Mouse (Mus musculus) liver, embryonic 13.5 days (tissue): ENCODE data around the gene Pappa. TPM values are rescaled to one million over a fixed set of nuclear protein-coding genes. Genes with fewer than 3 reads are reported as not detected.

Source experiments
- ATAC-seq: fragments of 200-750 bp; cut with Nextera tagmentation; 2 replicates; pipeline ENCODE4 v1.8.0; 2017; ENCODE audit warnings: low read depth, mild to moderate bottlenecking, moderate number of reproducible peaks, moderate library complexity
- DNase-seq: peaks from one replicate; pipeline ENCODE4 v3.0.0; 2022
- H3K27ac ChIP-seq: fragments of 300-500 bp; sonication (generic); 2 replicates; pipeline ENCODE4 v1.5.1; 2015; ENCODE audit warnings: moderate library complexity, mild to moderate bottlenecking, inconsistent platforms
- H3K27me3 ChIP-seq: fragments of 300-500 bp; sonication (generic); 2 replicates; pipeline ENCODE4 v1.6.1; 2015; ENCODE audit warnings: mild to moderate bottlenecking, inconsistent platforms
- H3K36me3 ChIP-seq: fragments of 300-500 bp; sonication (generic); 2 replicates; pipeline ENCODE4 v1.6.1; 2015; ENCODE audit warnings: mild to moderate bottlenecking, inconsistent platforms
- H3K4me1 ChIP-seq: fragments of 300-500 bp; sonication (generic); replicated peaks from 2 replicates; pipeline ENCODE4 v1.6.1; 2015; ENCODE audit warnings: inconsistent platforms
- H3K4me2 ChIP-seq: fragments of 300-500 bp; sonication (generic); 2 replicates; pipeline ENCODE4 v1.6.1; 2015; ENCODE audit warnings: inconsistent platforms, mild to moderate bottlenecking, moderate library complexity
- H3K4me3 ChIP-seq: fragments of 300-500 bp; sonication (generic); replicated peaks from 2 replicates; pipeline ENCODE4 v1.5.1; 2015; ENCODE audit warnings: mild to moderate bottlenecking, inconsistent platforms
- H3K9ac ChIP-seq: fragments of 300-500 bp; sonication (generic); 2 replicates; pipeline ENCODE4 v1.6.1; 2015; ENCODE audit warnings: mild to moderate bottlenecking, inconsistent platforms
- H3K9me3 ChIP-seq: fragments of 300-500 bp; sonication (generic); replicated peaks from 2 replicates; pipeline ENCODE4 v1.6.1; 2016; ENCODE audit warnings: inconsistent platforms
- WGBS: fragments of 180-500 bp; shearing (Covaris S2); methylation state at CpG from one replicate; pipeline ENCODE4 v1.1.7; 2015; ENCODE audit not compliant: insufficient replicate concordance; 5-methylcytosine and 5-hydroxymethylcytosine counted together
- polyA plus RNA-seq: library from polyadenylated mRNA; unstranded; fragments of >200 nt; fragmentation: Nextera tagmentation; extraction: Ambion mirVana; gene quantifications from 2 replicates; pipeline ENCODE4 v1.2.1, GENCODE M21; 2015

The Pappa gene
- polyA plus RNA-seq, result 0.02 and 0.03 TPM in 2 replicates

- DNase-seq, result no peak
- H3K9ac ChIP-seq, result no peak within 1 kb of the TSS
- H3K27ac ChIP-seq, result no peak within 1 kb of the TSS
- H3K4me1 ChIP-seq, result 0 out of 2 replicates have a peak, but pooled peaks cover 5% of the 10 kb centered on the region
- H3K4me2 ChIP-seq, result peak within 1 kb of the TSS; percentile 60
- H3K36me3 ChIP-seq, result no peaks in the 10 kb centered on the region
- peaks cover 61% of the 10 kb centered on the region for H3K27me3 ChIP-seq
- H3K9me3 ChIP-seq, result no peaks in the 10 kb centered on the region
- no peak for ATAC-seq
- H3K4me3 ChIP-seq, result peak within 1 kb of the TSS; percentile 49
- under 1% methylated on average over 15 of the region's 16 CpGs for WGBS
Observed at GRCm38 (mm10) chr4:65123741-65124224, at the start of gene Pappa. TSS of gene Pappa (plus strand) at chr4:65124174.

- no peak overlapping the region for H3K27ac ChIP-seq
- no peaks in the 10 kb centered on the region for H3K9me3 ChIP-seq
- H3K4me3 ChIP-seq, result no peak overlapping the region
- no peaks in the 10 kb centered on the region for H3K27me3 ChIP-seq
- DNase-seq, result no peak
- WGBS, result 63% methylated on average over 6 of the region's 6 CpGs
- H3K9ac ChIP-seq, result no peak overlapping the region
- no peaks in the 10 kb centered on the region for H3K4me1 ChIP-seq
- no peak for ATAC-seq
- no peaks in the 10 kb centered on the region for H3K36me3 ChIP-seq
- no peak overlapping the region for H3K4me2 ChIP-seq
Observed at GRCm38 (mm10) chr4:65077906-65078615, 45.9 kb upstream of the Pappa start.

GRCm38 (mm10) chr4:65086864-65087263 is 37.1 kb upstream of the Pappa start:
- Histone ChIP-seq H3K9me3 (no peaks in the 10 kb centered on the region), H3K4me1 (no peaks in the 10 kb centered on the region), H3K9ac (no peak overlapping the region), H3K4me3 (no peak overlapping the region), H3K27me3 (no peaks in the 10 kb centered on the region), H3K27ac (no peak overlapping the region), H3K36me3 (no peaks in the 10 kb centered on the region), H3K4me2 (no peak overlapping the region)
- 60% methylated on average over 1 of the region's 1 CpGs for WGBS
- no peak for ATAC-seq
- DNase-seq, result no peak

- Histone ChIP-seq H3K9ac (no peak overlapping the region), H3K27me3 (no peaks in the 10 kb centered on the region), H3K4me2 (no peak overlapping the region), H3K4me1 (no peaks in the 10 kb centered on the region), H3K4me3 (no peak overlapping the region), H3K27ac (no peak overlapping the region), H3K9me3 (no peaks in the 10 kb centered on the region), H3K36me3 (no peaks in the 10 kb centered on the region)
- ATAC-seq (no peak), DNase-seq (no peak)
- 70% methylated on average over 5 of the region's 5 CpGs for WGBS
Observed at GRCm38 (mm10) chr4:65087592-65087991, 36.4 kb upstream of the Pappa start.

GRCm38 (mm10) chr4:65092191-65092590 is 31.8 kb upstream of the Pappa start:
- Histone ChIP-seq H3K9ac (no peak overlapping the region), H3K27ac (no peak overlapping the region), H3K9me3 (no peaks in the 10 kb centered on the region), H3K4me3 (no peak overlapping the region), H3K4me1 (no peaks in the 10 kb centered on the region), H3K4me2 (no peak overlapping the region), H3K27me3 (no peaks in the 10 kb centered on the region), H3K36me3 (no peaks in the 10 kb centered on the region)
- DNase-seq, result no peak
- 0% methylated on average over 1 of the region's 1 CpGs for WGBS
- no peak for ATAC-seq

- no peaks in the 10 kb centered on the region for H3K36me3 ChIP-seq
- no peak for ATAC-seq
- no peaks in the 10 kb centered on the region for H3K9me3 ChIP-seq
- peaks cover 29% of the 10 kb centered on the region for H3K27me3 ChIP-seq
- no peak overlapping the region for H3K27ac ChIP-seq
- H3K4me3 ChIP-seq, result no peak overlapping the region
- H3K4me2 ChIP-seq, result no peak overlapping the region
- H3K4me1 ChIP-seq, result 0 out of 2 replicates have a peak, but pooled peaks cover 5% of the 10 kb centered on the region
- no peak overlapping the region for H3K9ac ChIP-seq
- 33% methylated on average over 1 of the region's 1 CpGs for WGBS
- no peak for DNase-seq
Observed at GRCm38 (mm10) chr4:65120329-65120728, 3.6 kb upstream of the Pappa start.

- 2% methylated on average over 2 of the region's 2 CpGs for WGBS
- ATAC-seq (no peak), DNase-seq (no peak)
- Histone ChIP-seq H3K27ac (no peak overlapping the region), H3K4me1 (0 out of 2 replicates have a peak, but pooled peaks cover 5% of the 10 kb centered on the region), H3K27me3 (peaks cover 52% of the 10 kb centered on the region), H3K36me3 (no peaks in the 10 kb centered on the region), H3K4me3 (no peak overlapping the region), H3K4me2 (no peak overlapping the region), H3K9ac (no peak overlapping the region), H3K9me3 (no peaks in the 10 kb centered on the region)
Observed at GRCm38 (mm10) chr4:65122841-65123240, 1.1 kb upstream of the Pappa start.

GRCm38 (mm10) chr4:65124369-65125151 is 586 bp downstream of the Pappa start:
- peak overlapping the region; percentile 60 for H3K4me2 ChIP-seq
- H3K9ac ChIP-seq, result no peak overlapping the region
- H3K27ac ChIP-seq, result no peak overlapping the region
- H3K4me3 ChIP-seq, result peak overlapping the region; percentile 49
- H3K27me3 ChIP-seq, result peaks cover 62% of the 10 kb centered on the region
- DNase-seq (no peak), ATAC-seq (no peak)
- H3K36me3 ChIP-seq, result no peaks in the 10 kb centered on the region
- 0 out of 2 replicates have a peak, but pooled peaks cover 5% of the 10 kb centered on the region for H3K4me1 ChIP-seq
- 1% methylated on average over 64 of the region's 80 CpGs for WGBS
- no peaks in the 10 kb centered on the region for H3K9me3 ChIP-seq

- ATAC-seq (no peak), DNase-seq (no peak)
- H3K36me3 ChIP-seq, result no peaks in the 10 kb centered on the region
- 1% methylated on average over 30 of the region's 30 CpGs for WGBS
- peaks cover 62% of the 10 kb centered on the region for H3K27me3 ChIP-seq
- H3K4me3 ChIP-seq, result peak overlapping the region; percentile 49
- no peaks in the 10 kb centered on the region for H3K9me3 ChIP-seq
- peak overlapping the region; percentile 60 for H3K4me2 ChIP-seq
- H3K4me1 ChIP-seq, result 0 out of 2 replicates have a peak, but pooled peaks cover 5% of the 10 kb centered on the region
- no peak overlapping the region for H3K27ac ChIP-seq
- no peak overlapping the region for H3K9ac ChIP-seq
Observed at GRCm38 (mm10) chr4:65125341-65126332, 1.7 kb downstream of the Pappa start.

- DNase-seq (no peak), ATAC-seq (no peak)
- H3K4me3 ChIP-seq, result peak overlapping the region; percentile 49
- H3K9me3 ChIP-seq, result no peaks in the 10 kb centered on the region
- peaks cover 62% of the 10 kb centered on the region for H3K27me3 ChIP-seq
- H3K27ac ChIP-seq, result no peak overlapping the region
- H3K4me1 ChIP-seq, result 0 out of 2 replicates have a peak, but pooled peaks cover 5% of the 10 kb centered on the region
- WGBS, result 13% methylated on average over 23 of the region's 23 CpGs
- H3K9ac ChIP-seq, result no peak overlapping the region
- peak overlapping the region; percentile 60 for H3K4me2 ChIP-seq
- H3K36me3 ChIP-seq, result no peaks in the 10 kb centered on the region
Observed at GRCm38 (mm10) chr4:65126451-65127290, 2.7 kb downstream of the Pappa start.
